Mouse (Mus musculus): ENCODE results near the gene Zmpste24. TPM values are rescaled to one million over a fixed set of nuclear protein-coding genes. Genes with fewer than 3 reads are reported as not detected.

Zmpste24 gene
- polyA plus RNA-seq, 1 experiment from 2014 or later: 21.7 TPM

- peak overlapping the region; percentile 30; the same call in 1 of the 2 replicates for H3K4me2 ChIP-seq (ENCODE audit: low read length)
- H3K36me3 ChIP-seq (ENCODE audit: control insufficient read depth, insufficient read depth, low read length): no peaks in the 10 kb centered on the region
- WGBS: 6% methylated on average over 18 of the region's 18 CpGs
- H3K27me3 ChIP-seq (ENCODE audit: control insufficient read depth, insufficient read depth, low read length): peaks cover 9% of the 10 kb centered on the region; the same call in 1 of the 2 replicates
- no peak overlapping the region for H3K4me3 ChIP-seq (replicated peaks; ENCODE audit: low read depth, low read length)
- peak; percentile 53 for ATAC-seq (ENCODE audit: low FRiP score, low TSS enrichment)
- H3K9ac ChIP-seq (replicated peaks; ENCODE audit: low read length): no peak overlapping the region; the same call in 1 of the 2 replicates
- DNase-seq: peak; percentile 82
- no peaks in the 10 kb centered on the region for H3K9me3 ChIP-seq (ENCODE audit: control insufficient read depth, low read length)
- H3K4me1 ChIP-seq (ENCODE audit: control insufficient read depth, insufficient read depth, low read length): peaks cover 12% of the 10 kb centered on the region; the same call in 1 of the 2 replicates
- peak overlapping the region; percentile 64 for H3K27ac ChIP-seq (replicated peaks; ENCODE audit: low read depth, low read length)
These were observed 57.0 kb downstream of the Zmpste24 start for GRCm38 (mm10) chr4:121040897-121041671.

- 56% methylated on average over 14 of the region's 14 CpGs for WGBS
- H3K4me3 ChIP-seq (replicated peaks; ENCODE audit: low read depth, low read length): peak overlapping the region; percentile 41
- H3K4me2 ChIP-seq (ENCODE audit: low read length): peak overlapping the region; percentile 67
- peaks cover 9% of the 10 kb centered on the region; the same call in 1 of the 2 replicates for H3K27me3 ChIP-seq (ENCODE audit: control insufficient read depth, insufficient read depth, low read length)
- DNase-seq: peak; percentile 41
- peaks cover 12% of the 10 kb centered on the region; the same call in 1 of the 2 replicates for H3K4me1 ChIP-seq (ENCODE audit: control insufficient read depth, insufficient read depth, low read length)
- H3K9me3 ChIP-seq (ENCODE audit: control insufficient read depth, low read length): no peaks in the 10 kb centered on the region
- no peaks in the 10 kb centered on the region for H3K36me3 ChIP-seq (ENCODE audit: control insufficient read depth, insufficient read depth, low read length)
- H3K27ac ChIP-seq (replicated peaks; ENCODE audit: low read depth, low read length): no peak overlapping the region
- H3K9ac ChIP-seq (replicated peaks; ENCODE audit: low read length): peak overlapping the region; percentile 68; the same call in 1 of the 2 replicates
- ATAC-seq (ENCODE audit: low FRiP score, low TSS enrichment): no peak
These were observed 57.7 kb downstream of the Zmpste24 start for GRCm38 (mm10) chr4:121040323-121040722.

- peaks cover 12% of the 10 kb centered on the region; the same call in 1 of the 2 replicates for H3K4me1 ChIP-seq (ENCODE audit: control insufficient read depth, insufficient read depth, low read length)
- peak within 1 kb of the TSS; percentile 68 for H3K9ac ChIP-seq (replicated peaks; ENCODE audit: low read length)
- peak within 1 kb of the TSS; percentile 67 for H3K4me2 ChIP-seq (ENCODE audit: low read length)
- no peak within 1 kb of the TSS for H3K27ac ChIP-seq (replicated peaks; ENCODE audit: low read depth, low read length)
- peaks cover 9% of the 10 kb centered on the region; the same call in 1 of the 2 replicates for H3K27me3 ChIP-seq (ENCODE audit: control insufficient read depth, insufficient read depth, low read length)
- DNase-seq (peak; percentile 65), ATAC-seq (ENCODE audit: low FRiP score, low TSS enrichment) (peak; percentile 47)
- H3K36me3 ChIP-seq (ENCODE audit: control insufficient read depth, insufficient read depth, low read length): no peaks in the 10 kb centered on the region
- H3K9me3 ChIP-seq (ENCODE audit: control insufficient read depth, low read length): no peaks in the 10 kb centered on the region
- 3% methylated on average over 46 of the region's 46 CpGs for WGBS
- peak within 1 kb of the TSS; percentile 41 for H3K4me3 ChIP-seq (replicated peaks; ENCODE audit: low read depth, low read length)
These were observed 58.5 kb downstream of the Zmpste24 start, which contains the start of gene Col9a2 for GRCm38 (mm10) chr4:121039331-121040115. Gene Col9a2 (plus strand): TSS chr4:121039385.

- DNase-seq (no peak), ATAC-seq (ENCODE audit: low FRiP score, low TSS enrichment) (no peak)
- no peaks in the 10 kb centered on the region for H3K36me3 ChIP-seq (ENCODE audit: control insufficient read depth, insufficient read depth, low read length)
- 71% methylated on average over 2 of the region's 2 CpGs for WGBS
- no peaks in the 10 kb centered on the region for H3K9me3 ChIP-seq (ENCODE audit: control insufficient read depth, low read length)
- no peak overlapping the region for H3K4me3 ChIP-seq (replicated peaks; ENCODE audit: low read depth, low read length)
- no peaks in the 10 kb centered on the region for H3K4me1 ChIP-seq (ENCODE audit: control insufficient read depth, insufficient read depth, low read length)
- no peak overlapping the region for H3K27ac ChIP-seq (replicated peaks; ENCODE audit: low read depth, low read length)
- no peak overlapping the region for H3K9ac ChIP-seq (replicated peaks; ENCODE audit: low read length)
- no peak overlapping the region for H3K4me2 ChIP-seq (ENCODE audit: low read length)
- no peaks in the 10 kb centered on the region for H3K27me3 ChIP-seq (ENCODE audit: control insufficient read depth, insufficient read depth, low read length)
These were observed 65.0 kb downstream of the Zmpste24 start for GRCm38 (mm10) chr4:121033006-121033405.

DNA sequence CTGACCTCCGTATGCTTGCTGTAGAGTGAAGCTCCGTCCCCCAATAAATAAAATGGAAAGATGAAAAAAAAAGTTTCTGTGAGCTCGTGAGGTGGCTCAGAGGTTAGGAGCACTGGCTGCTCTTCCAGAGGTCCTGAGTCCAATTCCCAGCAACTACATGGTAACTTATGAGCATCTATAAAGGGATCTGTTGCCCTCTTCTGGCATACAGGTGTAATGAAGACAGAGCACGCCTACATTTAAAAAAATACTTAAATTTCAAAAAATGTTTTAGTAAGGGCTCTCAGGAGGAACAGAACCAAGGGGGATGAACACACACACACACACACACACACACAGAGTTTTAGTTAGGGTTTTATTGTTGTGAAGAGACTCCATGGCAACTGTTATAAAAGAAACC, 66.6 kb downstream of the Zmpste24 start:
- H3K27me3 ChIP-seq (ENCODE audit: control insufficient read depth, insufficient read depth, low read length): no peaks in the 10 kb centered on the region
- no peaks in the 10 kb centered on the region for H3K9me3 ChIP-seq (ENCODE audit: control insufficient read depth, low read length)
- no peak overlapping the region for H3K4me2 ChIP-seq (ENCODE audit: low read length)
- H3K27ac ChIP-seq (replicated peaks; ENCODE audit: low read depth, low read length): no peak overlapping the region
- no peaks in the 10 kb centered on the region for H3K36me3 ChIP-seq (ENCODE audit: control insufficient read depth, insufficient read depth, low read length)
- WGBS: 60% methylated on average over 4 of the region's 4 CpGs
- ATAC-seq (ENCODE audit: low FRiP score, low TSS enrichment) (no peak), DNase-seq (no peak)
- no peak overlapping the region for H3K4me3 ChIP-seq (replicated peaks; ENCODE audit: low read depth, low read length)
- H3K4me1 ChIP-seq (ENCODE audit: control insufficient read depth, insufficient read depth, low read length): no peaks in the 10 kb centered on the region
- H3K9ac ChIP-seq (replicated peaks; ENCODE audit: low read length): no peak overlapping the region

DNA sequence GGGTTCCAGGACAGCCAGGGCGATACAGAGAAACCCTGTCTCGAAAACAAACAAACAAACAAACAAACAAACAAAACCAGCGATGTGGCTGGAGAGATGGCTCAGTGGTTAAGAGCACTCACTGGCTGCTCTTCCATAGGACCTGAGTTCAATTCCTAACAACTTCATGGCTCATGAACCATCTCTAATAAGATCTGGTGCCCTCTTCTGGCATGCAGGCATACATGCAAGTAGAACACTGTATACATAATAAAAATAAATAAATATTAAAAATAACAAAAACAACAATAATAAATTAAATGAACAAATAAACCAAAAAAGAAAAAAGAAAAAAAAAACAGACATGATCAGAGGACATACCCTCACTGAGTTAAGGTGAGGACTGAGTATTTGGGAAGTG, 68.4 kb downstream of the Zmpste24 start:
- DNase-seq (no peak), ATAC-seq (ENCODE audit: low FRiP score, low TSS enrichment) (no peak)
- H3K4me3 ChIP-seq (replicated peaks; ENCODE audit: low read depth, low read length): no peak overlapping the region
- no peaks in the 10 kb centered on the region for H3K4me1 ChIP-seq (ENCODE audit: control insufficient read depth, insufficient read depth, low read length)
- no peak overlapping the region for H3K9ac ChIP-seq (replicated peaks; ENCODE audit: low read length)
- 78% methylated on average over 3 of the region's 3 CpGs for WGBS
- H3K36me3 ChIP-seq (ENCODE audit: control insufficient read depth, insufficient read depth, low read length): no peaks in the 10 kb centered on the region
- no peaks in the 10 kb centered on the region for H3K9me3 ChIP-seq (ENCODE audit: control insufficient read depth, low read length)
- H3K27ac ChIP-seq (replicated peaks; ENCODE audit: low read depth, low read length): no peak overlapping the region
- no peaks in the 10 kb centered on the region for H3K27me3 ChIP-seq (ENCODE audit: control insufficient read depth, insufficient read depth, low read length)
- no peak overlapping the region for H3K4me2 ChIP-seq (ENCODE audit: low read length)

GRCm38 (mm10) chr4:121028659-121029392, 69.2 kb downstream of the Zmpste24 start:
- Histone ChIP-seq H3K27ac (replicated peaks; ENCODE audit: low read depth, low read length) (no peak overlapping the region), H3K27me3 (ENCODE audit: control insufficient read depth, insufficient read depth, low read length) (no peaks in the 10 kb centered on the region), H3K4me1 (ENCODE audit: control insufficient read depth, insufficient read depth, low read length) (no peaks in the 10 kb centered on the region), H3K9me3 (ENCODE audit: control insufficient read depth, low read length) (no peaks in the 10 kb centered on the region), H3K4me3 (replicated peaks; ENCODE audit: low read depth, low read length) (no peak overlapping the region), H3K4me2 (ENCODE audit: low read length) (no peak overlapping the region), H3K9ac (replicated peaks; ENCODE audit: low read length) (no peak overlapping the region), H3K36me3 (ENCODE audit: control insufficient read depth, insufficient read depth, low read length) (no peaks in the 10 kb centered on the region)
- ATAC-seq (ENCODE audit: low FRiP score, low TSS enrichment) (no peak), DNase-seq (peak; percentile 74)
- WGBS: 25% methylated on average over 14 of the region's 14 CpGs

DNA sequence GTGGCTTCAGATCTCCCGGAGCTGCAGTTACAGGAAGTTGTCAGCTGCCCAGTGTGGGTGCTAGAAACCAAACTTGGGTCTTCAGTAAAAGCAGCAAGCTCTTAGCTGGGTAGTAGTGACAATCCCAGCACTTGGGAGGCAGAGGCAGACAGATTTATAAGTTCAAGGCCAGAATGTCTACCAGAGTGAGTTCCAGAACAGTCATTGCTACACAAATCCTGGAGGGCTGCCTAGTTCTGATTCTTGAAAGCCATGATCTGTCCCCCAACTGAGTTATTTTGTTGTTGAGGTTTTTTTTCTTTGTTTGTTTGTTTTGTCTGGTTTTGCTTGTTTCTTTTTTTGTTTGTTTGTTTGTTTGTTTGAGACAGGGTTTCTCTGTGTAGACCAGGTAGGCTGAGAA, 69.9 kb downstream of the Zmpste24 start:
- WGBS: 85% methylated on average over 1 of the region's 1 CpGs
- no peaks in the 10 kb centered on the region for H3K9me3 ChIP-seq (ENCODE audit: control insufficient read depth, low read length)
- DNase-seq (no peak), ATAC-seq (ENCODE audit: low FRiP score, low TSS enrichment) (no peak)
- no peak overlapping the region for H3K9ac ChIP-seq (replicated peaks; ENCODE audit: low read length)
- no peaks in the 10 kb centered on the region for H3K4me1 ChIP-seq (ENCODE audit: control insufficient read depth, insufficient read depth, low read length)
- H3K27me3 ChIP-seq (ENCODE audit: control insufficient read depth, insufficient read depth, low read length): no peaks in the 10 kb centered on the region
- H3K27ac ChIP-seq (replicated peaks; ENCODE audit: low read depth, low read length): no peak overlapping the region
- no peaks in the 10 kb centered on the region for H3K36me3 ChIP-seq (ENCODE audit: control insufficient read depth, insufficient read depth, low read length)
- no peak overlapping the region for H3K4me3 ChIP-seq (replicated peaks; ENCODE audit: low read depth, low read length)
- no peak overlapping the region for H3K4me2 ChIP-seq (ENCODE audit: low read length)
